Mouse (Mus musculus): ENCODE data around the gene Git2. TPM values are rescaled to one million over a fixed set of nuclear protein-coding genes. Genes with fewer than 3 reads are reported as not detected.

Gene Git2
- total and polyA plus RNA-seq, 2 experiments from 2014 or later = 33.8 to 41.8 TPM

DNA sequence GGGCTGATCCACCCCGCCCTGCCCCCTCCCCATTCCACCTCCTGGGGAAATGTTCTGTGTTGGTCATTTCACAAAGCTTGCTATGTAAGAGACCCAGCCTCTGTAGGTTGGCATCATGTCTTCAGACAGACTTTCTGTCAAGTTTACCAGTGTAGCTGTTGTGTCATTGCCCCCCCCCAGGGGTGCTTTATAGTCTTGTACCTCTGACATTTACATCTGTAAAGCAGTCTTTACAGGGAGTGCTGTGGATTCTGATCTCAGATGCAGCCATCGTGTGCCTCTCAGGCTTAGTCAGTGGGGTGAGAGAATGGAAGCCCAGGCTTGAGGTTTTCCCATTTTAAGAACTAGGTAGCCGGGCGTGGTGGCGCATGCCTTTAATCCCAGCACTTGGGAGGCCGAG lies 26.5 kb upstream of the Git2 start:
- Histone ChIP-seq H3K4me1 (ENCODE audit: insufficient read depth, low read length) (no peaks in the 10 kb centered on the region), H3K9me3 (ENCODE audit: low read length) (no peaks in the 10 kb centered on the region), H3K36me3 (ENCODE audit: insufficient read depth, low read length) (peaks cover 64% of the 10 kb centered on the region), H3K9ac (replicated peaks; ENCODE audit: low read length, poor library complexity, severe bottlenecking) (no peak overlapping the region), H3K4me2 (ENCODE audit: low read depth, low read length, poor library complexity, severe bottlenecking) (no peak overlapping the region), H3K4me3 (ENCODE audit: low read depth, low read length) (no peak overlapping the region), H3K27ac (ENCODE audit: low read depth, low read length) (no peak overlapping the region), H3K27me3 (ENCODE audit: insufficient read depth, low read length) (no peaks in the 10 kb centered on the region)
- TF ChIP-seq CTCF (IDR thresholded peaks at IDR 0.05) = no peak
- no peak for ATAC-seq (ENCODE audit: low FRiP score)
- 82% methylated on average over 6 of the region's 6 CpGs for WGBS
- DNase-seq (ENCODE audit: low spot score) = no peak

DNA sequence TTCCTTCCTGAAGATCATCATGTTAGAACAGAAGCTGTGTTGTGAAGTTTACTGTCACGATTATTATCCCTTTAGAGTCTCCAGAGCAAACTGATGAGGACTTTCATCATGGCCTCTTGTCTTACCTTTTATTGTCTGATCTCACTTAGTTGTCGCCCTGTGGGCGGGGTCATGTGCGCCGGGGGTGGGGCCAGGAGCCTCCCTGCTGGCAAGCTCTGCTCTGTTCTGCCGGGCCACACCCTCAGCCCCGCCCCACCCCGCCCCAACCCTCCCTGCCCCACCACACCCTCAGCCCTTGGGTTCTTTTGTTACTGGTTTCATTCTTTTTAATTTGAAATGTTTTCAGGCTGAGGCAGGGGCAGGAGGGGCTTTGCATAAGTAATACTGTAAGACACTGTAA lies 25.7 kb upstream of the Git2 start:
- Histone ChIP-seq H3K36me3 (ENCODE audit: insufficient read depth, low read length) (peaks cover 62% of the 10 kb centered on the region), H3K9me3 (ENCODE audit: low read length) (no peaks in the 10 kb centered on the region), H3K4me2 (ENCODE audit: low read depth, low read length, poor library complexity, severe bottlenecking) (no peak overlapping the region), H3K4me1 (ENCODE audit: insufficient read depth, low read length) (no peaks in the 10 kb centered on the region), H3K27ac (ENCODE audit: low read depth, low read length) (no peak overlapping the region), H3K9ac (replicated peaks; ENCODE audit: low read length, poor library complexity, severe bottlenecking) (no peak overlapping the region), H3K4me3 (ENCODE audit: low read depth, low read length) (no peak overlapping the region), H3K27me3 (ENCODE audit: insufficient read depth, low read length) (no peaks in the 10 kb centered on the region)
- 21% methylated on average over 8 of the region's 8 CpGs for WGBS
- ATAC-seq (ENCODE audit: low FRiP score) (no peak), DNase-seq (ENCODE audit: low spot score) (no peak)
- no peak for TF ChIP-seq CTCF (IDR thresholded peaks at IDR 0.05)

DNA sequence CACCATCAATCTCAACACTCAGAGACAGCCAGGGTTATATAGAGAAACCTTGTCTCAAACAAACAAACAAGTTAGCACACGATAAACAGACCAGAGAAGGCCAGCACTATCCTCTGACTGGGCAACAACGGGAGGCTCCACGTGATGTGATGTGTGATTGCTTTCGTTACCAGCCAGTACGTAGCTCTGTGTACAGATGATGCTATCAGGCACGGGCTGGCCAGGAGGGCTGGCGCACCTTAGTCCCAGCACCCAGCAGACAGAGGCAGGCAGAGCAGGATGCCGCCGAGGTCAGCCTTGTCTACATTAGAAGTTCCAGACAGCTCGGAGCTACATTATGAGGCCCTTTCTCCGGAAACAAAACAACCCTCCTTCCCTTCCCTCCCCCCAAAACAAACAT lies 24.5 kb upstream of the Git2 start:
- ATAC-seq (ENCODE audit: low FRiP score) (no peak), DNase-seq (ENCODE audit: low spot score) (no peak)
- 87% methylated on average over 11 of the region's 11 CpGs for WGBS
- Histone ChIP-seq H3K4me2 (ENCODE audit: low read depth, low read length, poor library complexity, severe bottlenecking) (no peak overlapping the region), H3K27ac (ENCODE audit: low read depth, low read length) (no peak overlapping the region), H3K27me3 (ENCODE audit: insufficient read depth, low read length) (no peaks in the 10 kb centered on the region), H3K9ac (replicated peaks; ENCODE audit: low read length, poor library complexity, severe bottlenecking) (no peak overlapping the region), H3K36me3 (ENCODE audit: insufficient read depth, low read length) (peaks cover 59% of the 10 kb centered on the region), H3K9me3 (ENCODE audit: low read length) (no peaks in the 10 kb centered on the region), H3K4me3 (ENCODE audit: low read depth, low read length) (no peak overlapping the region), H3K4me1 (ENCODE audit: insufficient read depth, low read length) (no peaks in the 10 kb centered on the region)
- TF ChIP-seq CTCF (IDR thresholded peaks at IDR 0.05) = no peak

DNA sequence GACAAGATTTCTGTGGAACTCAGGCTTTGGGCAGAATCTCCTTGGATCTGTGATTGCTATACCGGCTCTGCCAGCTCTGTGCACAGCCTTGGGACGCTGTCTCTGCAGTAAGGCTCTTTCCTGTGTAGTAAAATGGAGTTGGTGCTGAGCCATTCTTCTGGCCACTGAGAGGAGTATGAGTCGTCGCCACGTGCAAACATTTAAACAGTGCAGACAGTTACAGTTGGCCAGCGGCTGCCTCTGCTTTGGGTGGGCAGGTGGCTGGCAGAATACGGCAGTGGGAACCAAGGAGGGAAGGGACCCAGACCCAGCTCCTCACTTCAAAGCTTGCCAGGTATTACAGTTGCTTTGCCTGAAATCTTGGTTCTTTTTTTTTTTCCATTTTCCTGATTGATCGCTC lies 21.9 kb upstream of the Git2 start:
- Histone ChIP-seq H3K36me3 (ENCODE audit: insufficient read depth, low read length) (peaks cover 50% of the 10 kb centered on the region), H3K4me2 (ENCODE audit: low read depth, low read length, poor library complexity, severe bottlenecking) (no peak overlapping the region), H3K4me3 (ENCODE audit: low read depth, low read length) (no peak overlapping the region), H3K27me3 (ENCODE audit: insufficient read depth, low read length) (no peaks in the 10 kb centered on the region), H3K9me3 (ENCODE audit: low read length) (no peaks in the 10 kb centered on the region), H3K4me1 (ENCODE audit: insufficient read depth, low read length) (no peaks in the 10 kb centered on the region), H3K27ac (ENCODE audit: low read depth, low read length) (no peak overlapping the region), H3K9ac (replicated peaks; ENCODE audit: low read length, poor library complexity, severe bottlenecking) (no peak overlapping the region)
- DNase-seq (ENCODE audit: low spot score) (no peak), ATAC-seq (ENCODE audit: low FRiP score) (no peak)
- no peak for TF ChIP-seq CTCF (IDR thresholded peaks at IDR 0.05)
- WGBS = 85% methylated on average over 8 of the region's 8 CpGs

DNA sequence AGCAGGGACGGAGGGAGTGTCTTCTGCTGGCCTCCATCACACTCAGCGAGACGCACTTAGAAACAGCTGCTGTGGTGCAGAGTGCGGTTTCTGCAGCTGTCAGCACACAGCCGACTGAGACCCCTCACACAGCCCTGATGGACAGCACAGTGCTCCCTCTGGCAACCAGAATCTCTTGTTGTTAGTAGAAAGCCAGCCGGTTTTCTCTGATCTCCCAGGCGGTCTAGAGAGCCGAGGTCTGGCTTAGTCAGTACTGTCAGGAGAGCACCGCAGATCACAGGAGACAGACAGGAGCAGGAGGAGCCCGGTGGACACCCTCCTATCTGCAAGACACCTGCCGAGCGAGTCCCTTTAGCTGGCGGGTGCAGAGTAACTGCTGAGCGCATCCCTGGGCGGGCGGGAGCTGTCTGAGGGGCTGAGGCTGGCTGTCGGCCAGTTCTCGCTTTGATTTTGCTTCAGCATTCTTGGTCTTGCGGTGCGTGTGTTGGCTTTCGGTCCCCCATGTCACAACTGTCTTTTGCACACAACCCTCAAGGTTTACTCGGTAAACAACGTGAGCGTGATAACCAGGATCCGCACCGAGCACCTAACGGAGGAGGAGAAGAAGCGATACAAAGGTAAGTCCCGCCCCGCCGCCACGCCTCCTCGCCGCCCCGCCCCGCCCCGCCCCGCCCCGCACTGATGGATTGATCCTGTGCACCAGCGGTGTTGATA lies 21.1 kb upstream of the Git2 start:
- DNase-seq (ENCODE audit: low spot score) (peak; percentile 70), ATAC-seq (ENCODE audit: low FRiP score) (peak; percentile 38; the same call in 1 of the 2 replicates)
- WGBS = 13% methylated on average over 40 of the region's 40 CpGs
- Histone ChIP-seq H3K27ac (ENCODE audit: low read depth, low read length) (0 out of 2 replicates have a peak overlapping the region, but pooled peaks have one; percentile 12), H3K4me3 (ENCODE audit: low read depth, low read length) (peak overlapping the region; percentile 14; the same call in 1 of the 2 replicates), H3K9me3 (ENCODE audit: low read length) (no peaks in the 10 kb centered on the region), H3K4me2 (ENCODE audit: low read depth, low read length, poor library complexity, severe bottlenecking) (peak overlapping the region; percentile 43), H3K4me1 (ENCODE audit: insufficient read depth, low read length) (no peaks in the 10 kb centered on the region), H3K27me3 (ENCODE audit: insufficient read depth, low read length) (no peaks in the 10 kb centered on the region), H3K9ac (replicated peaks; ENCODE audit: low read length, poor library complexity, severe bottlenecking) (peak overlapping the region; percentile 33; the same call in 1 of the 2 replicates), H3K36me3 (ENCODE audit: insufficient read depth, low read length) (peaks cover 53% of the 10 kb centered on the region)
- no peak for TF ChIP-seq CTCF (IDR thresholded peaks at IDR 0.05)

DNA sequence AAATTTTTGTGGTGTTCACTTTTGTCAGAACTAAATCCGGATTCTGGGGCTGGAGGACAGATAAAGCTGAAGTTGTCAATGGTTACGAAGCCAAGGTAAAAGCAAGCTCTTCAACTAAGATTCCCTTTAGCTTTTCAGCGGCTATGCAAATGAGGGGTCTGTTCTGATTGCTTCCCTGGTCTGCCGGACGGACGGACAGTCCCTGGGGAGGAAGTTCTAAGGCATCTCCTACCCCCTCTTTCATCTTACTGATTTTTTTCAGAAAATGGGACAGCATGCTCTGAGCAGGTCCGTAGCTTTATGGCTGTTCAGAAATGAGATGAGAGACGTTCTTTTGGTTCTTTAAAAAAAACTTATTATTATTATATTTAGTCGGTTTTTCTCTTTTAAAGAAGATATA lies 20.3 kb upstream of the Git2 start:
- no peak overlapping the region for H3K4me3 ChIP-seq (ENCODE audit: low read depth, low read length)
- H3K4me2 ChIP-seq (ENCODE audit: low read depth, low read length, poor library complexity, severe bottlenecking) = no peak overlapping the region
- H3K9ac ChIP-seq (replicated peaks; ENCODE audit: low read length, poor library complexity, severe bottlenecking) = no peak overlapping the region
- ATAC-seq (ENCODE audit: low FRiP score) (no peak), DNase-seq (ENCODE audit: low spot score) (no peak)
- H3K27me3 ChIP-seq (ENCODE audit: insufficient read depth, low read length) = no peaks in the 10 kb centered on the region
- TF ChIP-seq CTCF (IDR thresholded peaks at IDR 0.05) = no peak
- H3K4me1 ChIP-seq (ENCODE audit: insufficient read depth, low read length) = no peaks in the 10 kb centered on the region
- H3K9me3 ChIP-seq (ENCODE audit: low read length) = no peaks in the 10 kb centered on the region
- no peak overlapping the region for H3K27ac ChIP-seq (ENCODE audit: low read depth, low read length)
- H3K36me3 ChIP-seq (ENCODE audit: insufficient read depth, low read length) = peaks cover 53% of the 10 kb centered on the region
- WGBS = 43% methylated on average over 9 of the region's 9 CpGs

Measured in midbrain, postnatal 0 days (tissue).